Mouse (Mus musculus): ENCODE results near the gene Samd15.
"Not testable (repeated sequence)": the region's sequence is repeated elsewhere in the genome, so short reads cannot be mapped to it uniquely, and the experiment has no call there.

Gene Samd15

GRCm38 (mm10) chr12:87199206-87199972 is at the start of gene Samd15:
TSS of gene Samd15 (plus strand) at chr12:87199723.
- peak; percentile 65 for DNase-seq (ENCODE audit: low read depth, low spot score)

GRCm38 (mm10) chr12:87154448-87154847 is 45.1 kb upstream of the Samd15 start:
- not testable (repeated sequence) for DNase-seq (ENCODE audit: low read depth, low spot score)

GRCm38 (mm10) chr12:87157361-87157760 is 42.2 kb upstream of the Samd15 start:
- DNase-seq (ENCODE audit: low read depth, low spot score) = peak; percentile 43

- DNase-seq (ENCODE audit: low read depth, low spot score) = no peak
Observed at GRCm38 (mm10) chr12:87158099-87158498, 41.4 kb upstream of the Samd15 start.

- DNase-seq (ENCODE audit: low read depth, low spot score) = no peak
Observed at GRCm38 (mm10) chr12:87160310-87160709, 39.2 kb upstream of the Samd15 start.

- no peak for DNase-seq (ENCODE audit: low read depth, low spot score)
Observed at GRCm38 (mm10) chr12:87160815-87161214, 38.7 kb upstream of the Samd15 start.

- no peak for DNase-seq (ENCODE audit: low read depth, low spot score)
Observed at GRCm38 (mm10) chr12:87175194-87175946, 24.2 kb upstream of the Samd15 start.

- no peak for DNase-seq (ENCODE audit: low read depth, low spot score)
Observed at GRCm38 (mm10) chr12:87177631-87178030, 21.9 kb upstream of the Samd15 start.

GRCm38 (mm10) chr12:87193008-87193407 is 6.5 kb upstream of the Samd15 start:
- DNase-seq (ENCODE audit: low read depth, low spot score) = no peak

- no peak for DNase-seq (ENCODE audit: low read depth, low spot score)
Observed at GRCm38 (mm10) chr12:87195069-87195468, 4.5 kb upstream of the Samd15 start.

- DNase-seq (ENCODE audit: low read depth, low spot score) = no peak
Observed at GRCm38 (mm10) chr12:87196310-87196709, 3.2 kb upstream of the Samd15 start.

- DNase-seq (ENCODE audit: low read depth, low spot score) = no peak
Observed at GRCm38 (mm10) chr12:87198792-87199191, 731 bp upstream of the Samd15 start.

GRCm38 (mm10) chr12:87199973-87200586 is 557 bp downstream of the Samd15 start, which contains the start of gene Tmed8:
TSS of gene Tmed8 (minus strand) at chr12:87200454.
- peak; percentile 93 for DNase-seq (ENCODE audit: low read depth, low spot score)

- DNase-seq (ENCODE audit: low read depth, low spot score) = no peak
Observed at GRCm38 (mm10) chr12:87201694-87202093, 2.2 kb downstream of the Samd15 start.

- DNase-seq (ENCODE audit: low read depth, low spot score) = peak; percentile 62
Observed at GRCm38 (mm10) chr12:87205789-87206188, 6.3 kb downstream of the Samd15 start.

- DNase-seq (ENCODE audit: low read depth, low spot score) = no peak
Observed at GRCm38 (mm10) chr12:87212844-87213606, 13.5 kb downstream of the Samd15 start.

- no peak for DNase-seq (ENCODE audit: low read depth, low spot score)
Observed at GRCm38 (mm10) chr12:87216053-87216452, 16.5 kb downstream of the Samd15 start.

- no peak for DNase-seq (ENCODE audit: low read depth, low spot score)
Observed at GRCm38 (mm10) chr12:87217596-87217995, 18.1 kb downstream of the Samd15 start.

- DNase-seq (ENCODE audit: low read depth, low spot score) = no peak
Observed at GRCm38 (mm10) chr12:87219362-87219761, 19.8 kb downstream of the Samd15 start.

- DNase-seq (ENCODE audit: low read depth, low spot score) = peak; percentile 72
Observed at GRCm38 (mm10) chr12:87224950-87225349, 25.4 kb downstream of the Samd15 start.

- DNase-seq (ENCODE audit: low read depth, low spot score) = peak; percentile 89
Observed at GRCm38 (mm10) chr12:87226801-87227200, 27.3 kb downstream of the Samd15 start.

- no peak for DNase-seq (ENCODE audit: low read depth, low spot score)
Observed at GRCm38 (mm10) chr12:87229633-87230032, 30.1 kb downstream of the Samd15 start.

Data from ZHBTc4 (cell line).